Mouse (Mus musculus): Measurements from ENCODE around the gene Cib1. TPM values are rescaled to one million over a fixed set of nuclear protein-coding genes. Genes with fewer than 3 reads are reported as not detected.

Gene Cib1
- polyA plus RNA-seq, 1 experiment from 2014 or later, result 123 TPM

- ATAC-seq (no peak), DNase-seq (ENCODE audit: low spot score) (no peak)
- Histone ChIP-seq H3K36me3 (ENCODE audit: insufficient read depth, low read length) (no peaks in the 10 kb centered on the region), H3K27ac (ENCODE audit: low read length) (no peak overlapping the region), H3K4me3 (ENCODE audit: low read depth, low read length) (no peak overlapping the region), H3K4me2 (replicated peaks; ENCODE audit: low read depth, low read length) (no peak overlapping the region), H3K4me1 (ENCODE audit: insufficient read depth, low read depth, low read length) (no peaks in the 10 kb centered on the region), H3K9ac (replicated peaks; ENCODE audit: low read depth) (no peak overlapping the region), H3K9me3 (ENCODE audit: low read length) (no peaks in the 10 kb centered on the region), H3K27me3 (replicated peaks; ENCODE audit: insufficient read depth, low read length) (no peaks in the 10 kb centered on the region)
- 91% methylated on average over 3 of the region's 3 CpGs for WGBS
- TF ChIP-seq EP300 (IDR thresholded peaks at IDR 0.05) (no peak), CTCF (IDR thresholded peaks at IDR 0.05) (no peak)
Measured at GRCm38 (mm10) chr7:80177438-80177837, 55.2 kb downstream of the Cib1 start.

Other genes with a start within 250 kb of the Cib1 start
- 11.1 and 12.9 TPM in 2 replicates for gene Zfp710, start 208.0 kb downstream of the Cib1 start, polyA plus RNA-seq (2015; fragmentation: Nextera tagmentation; extraction: Ambion mirVana)
- 296 and 298 TPM in 2 replicates for gene Idh2, start 117.4 kb downstream of the Cib1 start, polyA plus RNA-seq (2015; fragmentation: Nextera tagmentation; extraction: Ambion mirVana)
- gene Sema4b, start 46.0 kb downstream of the Cib1 start, polyA plus RNA-seq (2015; fragmentation: Nextera tagmentation; extraction: Ambion mirVana), result 11.6 and 11.8 TPM in 2 replicates
- 2.6 and 2.8 TPM in 2 replicates for gene Gdpgp1, start 52 bp upstream of the Cib1 start, polyA plus RNA-seq (2015; fragmentation: Nextera tagmentation; extraction: Ambion mirVana)
- gene Ttll13, start 13.6 kb upstream of the Cib1 start, polyA plus RNA-seq (2015; fragmentation: Nextera tagmentation; extraction: Ambion mirVana), result 1.9 and 2.1 TPM in 2 replicates
- gene Ngrn, start 28.4 kb upstream of the Cib1 start, polyA plus RNA-seq (2015; fragmentation: Nextera tagmentation; extraction: Ambion mirVana), result 40.8 and 46.0 TPM in 2 replicates
- 2.8 and 3.4 TPM in 2 replicates for gene Vps33b, start 36.8 kb upstream of the Cib1 start, polyA plus RNA-seq (2015; fragmentation: Nextera tagmentation; extraction: Ambion mirVana)
- 8.4 and 13.8 TPM in 2 replicates for gene Prc1, start 61.6 kb upstream of the Cib1 start, polyA plus RNA-seq (2015; fragmentation: Nextera tagmentation; extraction: Ambion mirVana)
- gene Rccd1, start 91.6 kb upstream of the Cib1 start, polyA plus RNA-seq (2015; fragmentation: Nextera tagmentation; extraction: Ambion mirVana), result 3.4 and 3.8 TPM in 2 replicates
- gene Unc45a, start 108.2 kb upstream of the Cib1 start, polyA plus RNA-seq (2015; fragmentation: Nextera tagmentation; extraction: Ambion mirVana), result 30.3 and 32.9 TPM in 2 replicates
- gene Hddc3, start 110.3 kb upstream of the Cib1 start, polyA plus RNA-seq (2015; fragmentation: Nextera tagmentation; extraction: Ambion mirVana), result 8.5 and 9.2 TPM in 2 replicates
- 8.5 and 9.6 TPM in 2 replicates for gene Man2a2, start 138.6 kb upstream of the Cib1 start, polyA plus RNA-seq (2015; fragmentation: Nextera tagmentation; extraction: Ambion mirVana)
- gene Fes, start 155.1 kb upstream of the Cib1 start, polyA plus RNA-seq (2015; fragmentation: Nextera tagmentation; extraction: Ambion mirVana), result 23.5 and 26.4 TPM in 2 replicates
- 24.4 and 27.3 TPM in 2 replicates for gene Furin, start 172.6 kb upstream of the Cib1 start, polyA plus RNA-seq (2015; fragmentation: Nextera tagmentation; extraction: Ambion mirVana)